Mouse (Mus musculus) forebrain, embryonic 15.5 days (tissue): ENCODE measurements around the gene Hsd3b4. TPM values are rescaled to one million over a fixed set of nuclear protein-coding genes. Genes with fewer than 3 reads are reported as not detected.
"Not testable (repeated sequence)": the region's sequence is repeated elsewhere in the genome, so short reads cannot be mapped to it uniquely, and the experiment has no call there.

Experiments used
- ATAC-seq: fragments of 200-750 bp; cut with Nextera tagmentation; replicated peaks from 2 replicates; pipeline ENCODE4 v1.8.0; 2017; ENCODE audit warnings: mild to moderate bottlenecking, moderate TSS enrichment, moderate library complexity
- H3K27ac ChIP-seq: fragments of 300-500 bp; sonication (generic); replicated peaks from 2 replicates; pipeline ENCODE4 v1.5.1; 2015; ENCODE audit warnings: mild to moderate bottlenecking, inconsistent platforms
- H3K27me3 ChIP-seq: fragments of 300-500 bp; sonication (generic); 2 replicates; pipeline ENCODE4 v1.6.1; 2015; ENCODE audit warnings: inconsistent platforms
- H3K36me3 ChIP-seq: fragments of 300-500 bp; sonication (generic); 2 replicates; pipeline ENCODE4 v1.6.1; 2015; ENCODE audit warnings: mild to moderate bottlenecking, inconsistent platforms
- H3K4me1 ChIP-seq: fragments of 300-500 bp; sonication (generic); 2 replicates; pipeline ENCODE4 v1.6.1; 2015; ENCODE audit warnings: inconsistent platforms
- H3K4me2 ChIP-seq: fragments of 300-500 bp; sonication (generic); replicated peaks from 2 replicates; pipeline ENCODE4 v1.6.1; 2015; ENCODE audit warnings: mild to moderate bottlenecking, inconsistent platforms
- H3K4me3 ChIP-seq: fragments of 300-500 bp; sonication (generic); 2 replicates; pipeline ENCODE4 v1.5.1; 2015; ENCODE audit warnings: mild to moderate bottlenecking, inconsistent platforms
- H3K9ac ChIP-seq: fragments of 300-500 bp; sonication (generic); replicated peaks from 2 replicates; pipeline ENCODE4 v1.6.1; 2015; ENCODE audit warnings: mild to moderate bottlenecking, inconsistent platforms
- H3K9me3 ChIP-seq: fragments of 300-500 bp; sonication (generic); 2 replicates; pipeline ENCODE4 v1.6.1; 2016; ENCODE audit warnings: inconsistent platforms
- WGBS: fragments of 180-500 bp; shearing (Covaris S2); methylation state at CpG from one replicate; pipeline ENCODE4 v1.1.7; 2015; ENCODE audit warnings: mixed read lengths; 5-methylcytosine and 5-hydroxymethylcytosine counted together
- polyA plus RNA-seq: library from polyadenylated mRNA; unstranded; fragments of >200 nt; fragmentation: Nextera tagmentation; extraction: Ambion mirVana; gene quantifications from 2 replicates; pipeline ENCODE4 v1.2.1, GENCODE M21; 2015

The Hsd3b4 gene
- not detected in 2 replicates for polyA plus RNA-seq

DNA sequence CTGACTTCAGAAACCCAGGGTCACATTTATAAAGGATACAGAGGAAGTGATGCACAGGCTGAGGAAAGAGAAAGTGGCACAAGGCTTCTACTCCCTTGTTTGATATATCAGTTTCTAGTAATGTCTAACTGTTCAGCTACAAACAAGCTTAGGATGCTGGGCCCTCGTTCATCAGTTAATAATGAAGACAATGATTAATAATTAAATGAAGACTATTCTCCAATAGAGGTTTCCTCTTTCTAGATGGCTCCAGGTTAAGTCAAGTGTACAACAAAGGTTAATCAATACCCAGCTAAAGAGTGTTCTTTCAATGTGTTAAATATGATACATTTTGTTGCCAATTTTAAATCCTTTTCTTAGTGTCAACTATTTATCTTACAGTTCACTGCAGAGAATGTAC, at the start of gene Hsd3b4:
TSS of gene Hsd3b4 (minus strand) at position 101 of the 400 bp plus-strand sequence.
- H3K4me3 ChIP-seq, H3K27me3 ChIP-seq, H3K36me3 ChIP-seq, H3K9me3 ChIP-seq, H3K9ac ChIP-seq, H3K27ac ChIP-seq, H3K4me2 ChIP-seq, H3K4me1 ChIP-seq, ATAC-seq: not testable (repeated sequence)
- WGBS, result no CpG with 5 or more reads among the region's 1 CpGs

DNA sequence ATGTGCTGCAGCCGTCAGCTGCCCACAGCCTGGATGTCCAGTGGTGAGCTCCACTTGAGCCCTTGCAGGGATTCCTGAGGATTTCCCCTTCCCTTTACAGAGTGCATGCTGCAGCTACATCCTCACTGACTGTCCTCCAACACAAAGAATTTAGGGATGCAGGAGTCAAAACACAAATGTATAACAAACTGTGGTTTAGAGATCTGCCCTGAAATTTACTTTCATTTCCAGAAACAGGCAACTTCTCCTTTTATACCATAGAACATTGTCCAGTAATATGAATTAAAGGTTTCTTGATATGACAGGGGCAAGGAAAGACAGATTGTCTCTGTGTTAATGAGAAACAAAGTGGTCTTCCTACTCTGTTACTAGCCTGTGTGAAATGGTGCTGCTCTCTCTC, 40.5 kb upstream of the Hsd3b4 start:
- WGBS, result no CpG with 5 or more reads among the region's 1 CpGs
- not testable (repeated sequence) for ATAC-seq, H3K27me3 ChIP-seq, H3K9ac ChIP-seq, H3K4me1 ChIP-seq, H3K36me3 ChIP-seq, H3K9me3 ChIP-seq, H3K27ac ChIP-seq, H3K4me2 ChIP-seq, H3K4me3 ChIP-seq

GRCm38 (mm10) chr3:98550215-98550614, 39.9 kb upstream of the Hsd3b4 start:
- not testable (repeated sequence) for H3K4me3 ChIP-seq, H3K4me1 ChIP-seq, H3K27me3 ChIP-seq, H3K9ac ChIP-seq, H3K36me3 ChIP-seq, H3K9me3 ChIP-seq, H3K27ac ChIP-seq, H3K4me2 ChIP-seq
- peak; percentile 69 for ATAC-seq
- no CpG with 5 or more reads among the region's 2 CpGs for WGBS

GRCm38 (mm10) chr3:98548495-98548894, 38.2 kb upstream of the Hsd3b4 start:
- no CpG with 5 or more reads among the region's 1 CpGs for WGBS

DNA sequence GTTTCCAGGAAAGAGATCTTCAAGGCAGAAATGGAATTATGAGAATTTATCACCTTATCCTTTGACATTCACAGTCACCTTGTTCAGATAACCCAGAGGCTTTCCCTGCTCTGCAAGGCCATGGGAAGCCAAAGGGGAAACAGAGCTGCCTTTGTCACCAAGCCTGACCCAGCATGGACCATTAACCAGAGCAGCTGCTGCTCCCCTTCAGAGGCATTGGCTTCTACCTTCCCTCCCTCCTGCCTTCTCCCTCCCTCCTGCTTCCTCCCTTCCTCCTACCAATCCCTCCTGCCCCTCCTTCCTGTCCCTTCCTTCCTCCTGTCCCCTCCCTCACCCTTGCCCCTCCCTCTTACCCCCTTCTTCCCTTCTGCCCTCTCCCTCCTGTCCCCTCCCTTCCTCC, 37.3 kb upstream of the Hsd3b4 start:
- not testable (repeated sequence) for H3K9me3 ChIP-seq, H3K36me3 ChIP-seq, H3K27ac ChIP-seq, H3K4me2 ChIP-seq, ATAC-seq, H3K4me3 ChIP-seq, H3K9ac ChIP-seq, H3K27me3 ChIP-seq, H3K4me1 ChIP-seq

More at GRCm38 (mm10) chr3:98548495-98548894, 38.2 kb upstream of the Hsd3b4 start:
- not testable (repeated sequence) for H3K36me3 ChIP-seq, H3K9me3 ChIP-seq, ATAC-seq, H3K4me2 ChIP-seq, H3K9ac ChIP-seq, H3K4me1 ChIP-seq, H3K4me3 ChIP-seq, H3K27me3 ChIP-seq, H3K27ac ChIP-seq

DNA sequence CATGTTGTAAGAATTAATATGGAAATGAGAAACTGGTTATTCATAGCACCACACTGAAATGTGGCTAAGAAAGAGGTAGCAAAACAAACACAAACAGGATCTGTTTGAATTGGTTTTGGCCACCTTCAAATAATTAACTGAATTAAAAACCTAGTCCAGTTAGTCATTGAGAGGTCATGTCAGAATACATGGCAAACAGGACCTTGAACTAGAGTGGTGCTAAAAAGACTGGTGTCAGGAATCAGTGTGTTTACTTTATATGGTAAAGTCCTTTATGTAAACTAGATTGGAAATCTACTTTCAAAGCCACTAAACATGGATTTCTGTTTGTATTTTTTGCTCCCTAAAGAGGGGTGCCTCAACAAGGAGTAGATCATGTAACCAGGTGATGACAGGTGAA, 14.7 kb upstream of the Hsd3b4 start:
- not testable (repeated sequence) for ATAC-seq, H3K27ac ChIP-seq, H3K4me2 ChIP-seq, H3K4me3 ChIP-seq, H3K27me3 ChIP-seq, H3K36me3 ChIP-seq, H3K9me3 ChIP-seq, H3K9ac ChIP-seq, H3K4me1 ChIP-seq

- not testable (repeated sequence) for H3K36me3 ChIP-seq, H3K9ac ChIP-seq, H3K27me3 ChIP-seq, H3K27ac ChIP-seq, ATAC-seq, H3K9me3 ChIP-seq, H3K4me2 ChIP-seq, H3K4me3 ChIP-seq, H3K4me1 ChIP-seq
- WGBS, result no CpG with 5 or more reads among the region's 1 CpGs
Measured at GRCm38 (mm10) chr3:98524552-98524951, 14.2 kb upstream of the Hsd3b4 start.

- H3K4me1 ChIP-seq, H3K4me2 ChIP-seq, H3K27ac ChIP-seq, H3K4me3 ChIP-seq, H3K27me3 ChIP-seq, H3K9me3 ChIP-seq, H3K36me3 ChIP-seq, H3K9ac ChIP-seq, ATAC-seq: not testable (repeated sequence)
- WGBS, result 15% methylated on average over 1 of the region's 2 CpGs
Measured at GRCm38 (mm10) chr3:98522779-98523178, 12.5 kb upstream of the Hsd3b4 start.

GRCm38 (mm10) chr3:98507229-98507628, 3.1 kb downstream of the Hsd3b4 start:
- not testable (repeated sequence) for H3K27me3 ChIP-seq, H3K36me3 ChIP-seq, H3K4me3 ChIP-seq, H3K9ac ChIP-seq, H3K4me1 ChIP-seq, H3K9me3 ChIP-seq, H3K27ac ChIP-seq, ATAC-seq, H3K4me2 ChIP-seq
- WGBS, result no CpG with 5 or more reads among the region's 5 CpGs

DNA sequence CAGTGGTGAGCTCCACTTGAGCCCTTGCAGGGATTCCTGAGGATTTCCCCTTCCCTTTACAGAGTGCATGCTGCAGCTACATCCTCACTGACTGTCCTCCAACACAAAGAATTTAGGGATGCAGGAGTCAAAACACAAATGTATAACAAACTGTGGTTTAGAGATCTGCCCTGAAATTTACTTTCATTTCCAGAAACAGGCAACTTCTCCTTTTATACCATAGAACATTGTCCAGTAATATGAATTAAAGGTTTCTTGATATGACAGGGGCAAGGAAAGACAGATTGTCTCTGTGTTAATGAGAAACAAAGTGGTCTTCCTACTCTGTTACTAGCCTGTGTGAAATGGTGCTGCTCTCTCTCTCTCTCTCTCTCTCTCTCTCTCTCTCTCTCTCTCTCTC, 12.9 kb downstream of the Hsd3b4 start:
- not testable (repeated sequence) for H3K9me3 ChIP-seq, ATAC-seq, H3K36me3 ChIP-seq, H3K4me1 ChIP-seq, H3K4me2 ChIP-seq, H3K4me3 ChIP-seq, H3K27ac ChIP-seq, H3K27me3 ChIP-seq, H3K9ac ChIP-seq

DNA sequence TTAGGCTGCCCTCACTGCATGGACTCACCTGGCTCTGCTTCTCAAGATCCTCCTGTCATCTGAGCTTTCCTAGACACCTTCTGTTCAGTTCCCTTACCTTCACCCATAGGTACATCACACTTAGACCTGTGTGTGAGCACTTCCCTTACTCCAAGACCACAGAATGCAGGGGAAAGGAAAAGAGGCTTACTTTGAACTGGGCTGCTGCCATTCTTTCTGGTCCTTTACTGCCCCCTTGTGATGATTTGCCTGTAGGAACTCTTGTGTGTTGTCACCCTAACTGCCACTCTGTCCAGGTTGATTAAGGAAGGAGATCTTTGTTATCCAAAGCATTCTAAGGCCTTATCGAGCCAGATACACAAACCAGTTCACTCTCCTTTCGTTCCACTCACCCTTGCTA, 13.6 kb downstream of the Hsd3b4 start:
- H3K4me2 ChIP-seq, H3K9me3 ChIP-seq, H3K9ac ChIP-seq, H3K27ac ChIP-seq, H3K36me3 ChIP-seq, H3K4me1 ChIP-seq, H3K4me3 ChIP-seq, H3K27me3 ChIP-seq: not testable (repeated sequence)
- ATAC-seq, result peak; percentile 43; the same call in 1 of the 2 replicates
- WGBS, result no CpG with 5 or more reads among the region's 2 CpGs

- not testable (repeated sequence) for ATAC-seq, H3K4me2 ChIP-seq, H3K27ac ChIP-seq, H3K27me3 ChIP-seq, H3K4me1 ChIP-seq, H3K9me3 ChIP-seq, H3K9ac ChIP-seq, H3K4me3 ChIP-seq, H3K36me3 ChIP-seq
Measured at GRCm38 (mm10) chr3:98495055-98495454, 15.3 kb downstream of the Hsd3b4 start.

DNA sequence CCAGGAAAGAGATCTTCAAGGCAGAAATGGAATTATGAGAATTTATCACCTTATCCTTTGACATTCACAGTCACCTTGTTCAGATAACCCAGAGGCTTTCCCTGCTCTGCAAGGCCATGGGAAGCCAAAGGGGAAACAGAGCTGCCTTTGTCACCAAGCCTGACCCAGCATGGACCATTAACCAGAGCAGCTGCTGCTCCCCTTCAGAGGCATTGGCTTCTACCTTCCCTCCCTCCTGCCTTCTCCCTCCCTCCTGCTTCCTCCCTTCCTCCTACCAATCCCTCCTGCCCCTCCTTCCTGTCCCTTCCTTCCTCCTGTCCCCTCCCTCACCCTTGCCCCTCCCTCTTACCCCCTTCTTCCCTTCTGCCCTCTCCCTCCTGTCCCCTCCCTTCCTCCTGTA, 16.1 kb downstream of the Hsd3b4 start:
- not testable (repeated sequence) for H3K36me3 ChIP-seq, H3K4me1 ChIP-seq, H3K27ac ChIP-seq, H3K4me2 ChIP-seq, H3K9ac ChIP-seq, H3K4me3 ChIP-seq, H3K27me3 ChIP-seq, H3K9me3 ChIP-seq, ATAC-seq

GRCm38 (mm10) chr3:98471499-98471898, 38.8 kb downstream of the Hsd3b4 start:
- not testable (repeated sequence) for H3K27me3 ChIP-seq, H3K27ac ChIP-seq, H3K4me2 ChIP-seq, H3K4me1 ChIP-seq, H3K36me3 ChIP-seq, H3K9me3 ChIP-seq, H3K9ac ChIP-seq, H3K4me3 ChIP-seq, ATAC-seq
